Mouse (Mus musculus) 3134 (cell line): Measurements from ENCODE around the gene Pin1rt1.
A peak's percentile ranks its signal among the peaks of the same experiment; 100 is the strongest.

Source experiments
- DNase-seq: peaks from one replicate; pipeline ENCODE4 v3.0.0-alpha.2; 2011; ENCODE audit warnings: low spot score; ENCODE audit not compliant: insufficient read length; ENCODE audit errors: extremely low read depth

Gene Pin1rt1

DNA sequence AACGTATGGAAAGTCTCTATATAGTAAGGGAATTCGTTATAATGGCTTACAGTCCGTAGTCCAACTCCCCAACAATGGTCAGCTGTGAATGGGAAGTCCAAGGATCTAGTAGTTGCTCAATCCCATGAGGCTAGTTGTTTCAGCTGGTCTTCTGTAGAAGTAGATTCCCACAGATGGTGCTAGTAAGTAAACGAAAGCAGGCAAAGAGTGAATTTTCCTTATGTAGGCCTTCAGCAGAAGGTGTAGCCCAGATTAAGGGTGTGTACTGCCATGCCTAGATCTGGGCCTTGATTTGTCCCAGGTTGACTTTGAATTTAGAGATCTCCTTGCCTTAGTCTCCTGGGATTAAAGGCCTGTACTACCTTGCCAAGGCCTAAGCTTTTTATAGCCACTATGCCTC is at the start of gene Pin1rt1:
Pin1rt1 (minus strand) TSS at position 101 of the 400 bp plus-strand sequence.
- no peak for DNase-seq

DNA sequence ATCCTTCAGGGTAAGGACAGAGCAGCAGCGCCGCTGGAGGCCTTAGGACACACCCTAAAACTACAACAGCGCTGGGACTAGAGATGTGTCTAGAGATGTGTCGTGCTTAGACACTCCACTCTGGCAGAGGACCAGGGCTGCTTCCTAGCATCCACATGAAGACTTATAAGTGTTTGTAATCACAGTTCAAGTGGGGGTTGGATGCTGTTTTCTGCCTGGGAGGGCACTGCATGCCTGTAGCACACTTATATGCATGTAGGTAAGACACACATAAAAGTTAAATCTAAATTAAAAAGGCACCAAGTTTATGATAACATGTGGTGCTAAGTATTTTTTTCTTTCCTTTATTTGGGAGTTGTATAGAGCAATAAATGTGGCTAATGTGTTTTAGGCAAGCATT is 47.8 kb upstream of the Pin1rt1 start:
- DNase-seq, result no peak

DNA sequence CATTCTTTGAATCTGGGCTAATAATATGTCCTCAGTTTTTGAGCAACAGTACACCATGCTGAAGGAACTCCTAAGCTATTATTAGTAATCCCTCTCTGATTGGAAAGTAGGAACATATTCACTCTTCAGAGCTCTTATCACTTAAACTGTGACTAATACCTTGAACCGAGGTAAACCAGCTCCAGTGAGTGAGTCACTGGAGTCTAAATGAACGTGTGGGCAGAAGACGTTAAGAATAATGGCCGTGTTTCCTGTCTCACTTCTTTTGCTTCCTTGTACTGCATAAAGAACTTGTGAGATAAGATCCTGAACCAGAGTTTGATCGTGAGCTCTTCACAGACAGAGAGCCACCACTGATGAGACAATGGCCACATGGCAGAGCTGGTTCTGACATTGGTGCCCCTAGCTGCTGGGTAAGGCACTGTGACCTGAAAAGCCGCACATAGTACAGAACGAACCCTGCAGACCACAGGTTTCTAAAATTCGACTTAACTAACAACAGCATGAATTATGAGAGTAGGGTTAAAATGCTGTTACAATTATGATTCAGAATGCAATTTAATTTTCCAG is 47.0 kb upstream of the Pin1rt1 start:
- no peak for DNase-seq

DNA sequence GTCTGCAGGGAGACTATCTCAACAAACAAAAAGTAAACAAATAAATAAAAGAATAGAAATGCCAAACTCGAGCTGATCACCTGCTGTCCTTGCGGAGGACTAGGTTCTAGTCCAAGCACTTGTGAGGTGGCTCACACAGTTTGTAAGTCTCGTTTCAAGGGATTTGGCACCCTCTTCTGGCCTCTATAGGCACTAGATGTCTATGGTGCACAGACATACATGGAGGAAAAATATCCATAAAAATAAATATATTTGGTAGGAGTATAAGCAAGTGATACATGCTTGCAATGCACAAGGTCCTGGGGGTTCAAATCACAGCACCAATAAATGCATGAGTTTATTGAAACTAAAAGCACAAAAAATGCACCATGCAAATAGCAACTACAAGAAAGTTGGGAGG is 34.4 kb upstream of the Pin1rt1 start:
- DNase-seq, result no peak

DNA sequence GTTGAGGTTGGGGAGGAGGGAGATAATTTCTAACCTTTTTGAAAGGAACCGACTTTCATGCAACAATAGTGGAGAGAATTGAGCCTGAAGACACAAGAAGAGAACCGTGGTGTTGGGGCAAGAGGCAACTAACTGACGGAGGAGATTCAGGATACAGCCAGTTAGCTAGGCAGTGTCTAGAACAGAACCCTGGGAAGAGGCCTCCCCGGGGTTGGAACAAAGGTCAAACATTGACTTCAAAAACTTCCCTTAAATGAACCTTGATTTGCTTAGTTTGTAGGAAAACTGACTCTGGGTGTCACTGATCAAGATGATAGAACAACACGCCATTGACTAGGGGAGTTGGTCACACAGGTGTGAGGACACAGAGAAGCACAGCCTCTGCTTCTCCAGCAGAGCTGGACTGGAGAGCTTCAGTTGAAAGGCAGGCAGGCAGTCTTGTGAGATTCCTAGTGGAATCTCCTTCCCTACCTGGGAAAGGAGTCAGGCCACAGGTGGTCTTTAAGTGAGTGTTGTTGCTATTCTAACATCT is 32.5 kb upstream of the Pin1rt1 start:
- DNase-seq, result no peak

DNA sequence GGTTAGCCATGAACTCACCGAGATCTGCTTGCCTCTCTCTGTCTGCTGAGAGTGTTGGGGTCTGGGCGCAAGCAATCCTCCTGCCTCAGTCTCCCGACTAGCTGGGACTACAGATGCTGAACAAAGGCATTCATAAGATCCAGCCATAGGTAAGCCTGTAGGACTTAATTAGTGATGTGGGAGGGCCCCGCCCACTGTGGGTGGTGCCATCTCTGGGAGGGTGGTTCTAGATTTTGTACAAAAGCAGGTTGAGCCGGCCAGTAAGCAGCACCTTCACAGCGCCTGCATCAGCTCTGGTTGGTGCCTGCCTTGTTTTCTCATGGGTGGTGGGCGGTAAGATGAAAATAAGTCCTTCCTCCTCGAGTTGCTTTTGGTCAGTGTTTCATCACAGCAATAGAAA is 30.1 kb upstream of the Pin1rt1 start:
- no peak for DNase-seq

DNA sequence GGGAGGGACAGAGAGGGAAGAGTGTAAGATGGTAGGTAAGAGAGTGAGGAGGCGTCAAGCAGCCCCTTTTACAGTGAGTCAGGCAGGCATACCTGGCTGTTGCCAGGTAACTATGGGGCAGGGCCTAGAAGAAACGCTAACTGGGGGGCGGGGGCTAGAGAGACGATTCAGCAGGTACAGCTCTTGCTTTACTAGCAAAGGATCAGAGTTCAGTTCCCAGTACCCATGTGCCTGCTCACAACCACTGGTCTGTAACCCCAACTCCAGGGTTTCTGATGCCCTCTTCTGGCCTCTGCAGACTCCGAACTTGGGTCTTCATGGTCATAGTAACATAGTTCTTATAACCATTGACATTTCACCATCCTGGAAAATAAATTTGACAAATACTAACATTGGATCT is 27.8 kb upstream of the Pin1rt1 start:
- no peak for DNase-seq

DNA sequence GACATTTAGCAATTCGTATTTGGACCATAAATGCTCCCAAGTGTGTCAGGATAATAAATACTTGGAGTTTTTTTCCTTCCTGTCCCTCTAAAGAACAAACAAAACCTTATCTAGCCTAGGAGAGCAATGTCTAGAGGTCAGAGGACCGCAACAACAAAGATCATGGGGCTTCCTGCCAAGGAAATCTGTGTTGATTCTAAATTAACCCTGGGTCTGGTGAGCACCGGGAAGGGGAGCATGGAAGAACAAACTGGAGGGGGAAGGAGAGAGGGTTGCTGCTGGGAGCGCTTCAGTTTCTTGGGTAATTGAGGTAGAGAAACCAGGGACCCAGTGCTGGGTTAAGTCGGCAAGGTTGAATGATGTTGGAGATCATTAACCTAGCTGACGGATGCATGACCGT is 27.0 kb upstream of the Pin1rt1 start:
- DNase-seq, result no peak

DNA sequence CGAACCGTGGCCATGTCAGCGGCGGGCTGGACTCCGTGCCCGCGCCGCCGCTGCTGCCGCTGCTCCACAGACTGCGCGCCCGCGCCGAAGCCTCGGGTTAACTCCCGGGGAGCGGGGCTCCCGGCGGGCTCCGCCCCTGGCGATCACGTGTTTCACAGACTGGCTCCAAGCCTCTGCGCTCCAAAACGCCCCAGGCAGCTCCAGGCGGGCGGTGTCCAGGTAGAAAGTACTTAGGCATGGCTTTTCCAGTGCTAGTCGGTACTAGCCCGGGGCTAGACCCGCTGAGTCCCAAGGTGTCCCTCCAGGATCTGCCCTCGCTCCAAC is 26.5 kb upstream of the Pin1rt1 start, which contains the start of gene Depdc7:
Depdc7 (minus strand) TSS at position 138 of the 324 bp plus-strand sequence.
- peak; percentile 92 for DNase-seq

DNA sequence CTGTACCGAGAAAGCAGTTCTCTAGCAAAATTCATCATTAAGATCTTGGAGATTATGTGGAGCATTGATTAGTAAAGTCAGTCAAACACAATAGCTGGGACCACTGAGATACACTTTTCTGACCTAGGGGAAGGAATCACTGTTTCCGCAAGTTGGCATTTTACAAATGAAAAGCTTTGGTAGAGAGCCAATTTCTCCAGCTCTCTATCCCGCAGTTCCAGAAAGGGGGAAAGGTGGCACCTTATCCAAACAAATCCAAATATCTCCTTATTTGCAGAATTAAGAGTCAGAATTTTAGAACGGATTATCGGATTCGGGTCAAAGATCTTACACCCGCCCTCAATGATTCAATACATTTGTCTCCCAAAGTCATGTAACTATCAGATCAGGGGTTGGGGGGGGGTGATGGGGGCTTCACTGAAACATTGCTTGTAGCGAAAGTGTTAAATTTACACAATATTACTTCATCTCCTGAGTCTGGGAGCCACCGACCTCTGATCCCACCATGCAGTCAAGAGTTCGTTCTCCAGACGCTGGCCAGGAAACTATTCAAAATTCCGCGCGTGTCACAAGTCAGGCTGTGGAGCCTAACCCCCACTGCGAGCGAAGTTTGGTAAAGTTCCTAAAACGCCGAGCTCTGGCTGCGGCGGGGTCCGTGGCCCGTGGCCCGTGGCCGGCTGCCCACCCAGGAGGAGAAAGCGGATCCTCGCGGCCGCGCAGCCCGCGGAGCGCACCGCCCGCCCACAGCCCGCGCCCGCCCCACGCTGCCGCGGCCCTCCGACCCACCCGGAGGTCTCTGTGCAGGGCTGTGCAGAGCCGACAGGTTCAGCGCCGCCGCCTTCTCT is 25.9 kb upstream of the Pin1rt1 start:
- no peak for DNase-seq

DNA sequence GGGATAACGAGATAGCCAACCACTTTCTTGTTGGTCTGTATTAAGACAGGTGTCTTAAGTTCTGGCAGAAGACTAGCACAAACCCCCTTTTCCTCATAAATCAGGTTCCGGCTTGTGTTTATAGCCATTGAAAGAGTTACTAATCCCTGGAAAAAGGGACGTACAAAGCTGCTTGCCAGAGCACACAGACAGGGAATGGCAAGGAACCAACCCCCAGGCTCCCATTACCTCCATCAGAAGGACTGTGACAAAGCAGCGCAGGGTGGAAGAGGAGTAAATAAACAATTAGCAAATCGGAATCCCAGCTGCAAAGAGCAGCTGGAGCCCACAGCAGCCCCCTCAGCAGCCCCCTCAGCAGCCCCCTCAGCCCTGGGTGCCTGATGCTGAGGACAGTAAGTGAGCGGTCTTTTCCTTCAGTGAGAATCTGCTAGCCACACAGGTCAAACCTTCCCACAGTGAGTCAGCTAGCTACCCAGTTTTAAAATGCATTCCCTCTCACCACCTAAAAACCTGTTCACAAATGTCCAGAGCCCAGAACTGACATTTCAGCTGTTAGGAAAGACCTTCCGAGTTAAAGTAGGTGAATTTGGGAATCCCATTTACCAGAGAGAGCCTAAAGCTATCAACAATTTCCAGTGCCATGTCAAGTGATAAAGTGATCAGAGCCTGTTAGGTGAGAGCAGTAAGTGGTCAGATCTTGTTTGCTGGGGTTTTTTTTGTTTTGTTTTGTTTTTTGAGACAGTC is 25.0 kb upstream of the Pin1rt1 start:
- DNase-seq, result peak; percentile 47

DNA sequence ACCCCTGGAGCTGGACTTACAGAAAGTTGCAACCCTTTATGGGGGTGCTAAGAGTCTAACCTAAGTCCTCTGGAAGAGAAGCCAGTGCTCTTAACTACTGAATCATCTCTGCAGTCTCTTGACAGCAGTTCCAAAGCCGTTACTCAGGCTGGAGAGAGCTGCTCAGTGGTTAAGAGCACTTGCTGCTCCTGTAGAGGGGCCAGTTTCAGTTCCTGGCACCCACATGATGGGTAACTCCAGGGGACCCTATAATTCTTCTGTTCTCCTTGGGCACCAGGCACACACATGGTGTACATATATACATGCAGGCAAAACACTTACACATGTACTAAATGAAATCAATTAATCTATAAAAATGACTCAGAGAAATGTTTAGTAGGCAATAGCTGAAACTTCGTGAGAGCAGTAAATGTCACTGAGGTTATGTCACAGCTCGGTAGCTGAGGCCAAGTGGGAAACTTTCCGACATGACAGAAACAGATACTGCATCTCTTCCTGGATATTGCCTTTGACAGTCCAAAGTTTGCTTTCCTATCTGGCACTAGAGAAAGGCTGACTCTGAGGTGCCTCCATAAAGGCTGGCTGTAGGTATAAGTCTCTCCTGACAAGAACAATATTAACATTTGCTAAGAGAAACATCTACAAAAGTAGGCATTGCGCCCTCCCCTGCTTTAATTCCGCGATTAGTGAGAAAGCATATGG is 24.2 kb upstream of the Pin1rt1 start:
- no peak for DNase-seq

DNA sequence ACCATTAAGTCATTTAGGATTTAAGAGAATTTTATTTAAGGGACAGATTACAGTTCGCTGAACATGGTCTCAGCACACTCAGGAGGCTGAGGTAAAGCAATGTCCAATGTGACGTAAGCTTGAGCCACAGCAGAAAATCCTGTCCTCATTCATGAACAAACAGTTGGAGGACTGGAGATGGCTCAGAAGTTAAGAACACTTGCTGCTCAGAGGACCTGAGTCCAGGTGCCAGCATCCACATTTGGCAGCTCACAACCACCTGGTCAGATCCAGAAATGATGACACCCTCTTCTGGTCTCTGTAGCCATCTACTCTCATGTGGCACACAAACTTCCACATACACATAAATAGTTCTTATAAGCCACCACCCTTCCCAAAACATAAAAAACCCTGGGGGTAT is 23.5 kb upstream of the Pin1rt1 start:
- no peak for DNase-seq

DNA sequence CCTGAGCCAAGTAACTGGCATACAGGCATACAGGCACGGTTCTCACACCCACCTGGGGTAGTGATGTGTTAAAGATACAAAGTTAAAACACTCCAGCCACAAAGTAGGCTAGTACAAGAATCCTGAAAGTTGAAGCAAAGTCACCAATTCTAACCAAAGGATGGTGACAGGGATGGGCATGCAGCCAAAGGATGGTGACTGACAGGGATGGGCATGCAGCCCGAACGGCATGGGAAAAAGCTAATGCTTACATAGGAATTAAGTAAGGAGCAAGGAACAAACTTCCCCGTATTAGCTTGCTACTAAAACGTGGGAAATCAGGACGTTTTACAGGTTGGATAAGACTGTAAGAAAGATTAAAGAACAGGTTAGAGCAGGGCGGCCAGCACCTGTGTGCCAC is 20.1 kb upstream of the Pin1rt1 start:
- peak; percentile 59 for DNase-seq

DNA sequence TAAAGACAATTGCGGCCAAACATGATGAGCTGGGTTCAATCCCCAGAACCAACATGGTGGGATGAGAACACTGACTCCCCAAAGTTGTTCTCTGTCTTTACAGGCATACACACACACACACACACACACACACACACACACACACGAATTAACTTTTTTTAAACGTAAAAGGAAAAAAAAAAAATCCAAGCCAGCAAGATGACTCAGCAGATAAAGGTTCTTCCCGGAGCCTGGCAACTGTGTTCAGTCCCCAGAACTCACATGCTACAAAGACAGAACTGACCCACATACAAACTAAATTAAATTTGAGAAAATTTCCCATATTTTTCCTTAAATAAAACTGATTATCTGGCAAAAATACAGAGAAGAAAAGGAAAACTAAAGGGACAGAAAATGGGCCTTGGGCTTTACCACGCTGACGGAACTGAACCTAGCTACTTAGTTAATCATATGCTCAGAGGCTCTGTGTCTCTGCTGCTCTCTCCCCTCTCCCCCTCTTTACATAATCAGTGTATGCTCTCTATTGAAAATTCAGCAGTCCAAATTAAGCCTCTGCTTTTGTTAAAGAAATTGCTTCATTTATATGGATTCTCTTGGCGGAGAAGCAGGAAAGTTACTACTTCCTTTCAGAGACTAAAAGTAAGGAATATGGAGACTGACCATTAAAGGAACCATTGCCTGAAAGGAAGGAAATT is 16.5 kb upstream of the Pin1rt1 start:
- DNase-seq, result no peak

DNA sequence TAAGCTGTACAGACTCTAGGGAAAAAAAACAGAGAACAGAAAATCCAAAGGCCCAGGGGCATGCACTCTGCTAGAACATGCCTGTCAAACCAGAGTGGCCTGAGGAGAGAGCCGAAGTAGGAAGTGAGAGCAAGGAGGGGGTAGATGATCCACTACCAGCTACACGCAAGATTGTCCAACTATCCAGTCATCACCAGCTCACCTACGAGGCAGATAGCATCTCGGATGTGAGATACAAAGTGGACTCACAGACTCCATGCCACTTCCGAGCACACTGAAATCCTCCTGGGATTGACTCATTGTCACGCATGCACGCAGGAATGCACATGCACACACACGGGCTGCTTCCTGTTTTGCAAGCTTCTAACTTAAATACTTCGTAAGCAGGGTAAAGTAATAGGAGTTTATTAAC is 15.9 kb upstream of the Pin1rt1 start:
- peak; percentile 58 for DNase-seq

DNA sequence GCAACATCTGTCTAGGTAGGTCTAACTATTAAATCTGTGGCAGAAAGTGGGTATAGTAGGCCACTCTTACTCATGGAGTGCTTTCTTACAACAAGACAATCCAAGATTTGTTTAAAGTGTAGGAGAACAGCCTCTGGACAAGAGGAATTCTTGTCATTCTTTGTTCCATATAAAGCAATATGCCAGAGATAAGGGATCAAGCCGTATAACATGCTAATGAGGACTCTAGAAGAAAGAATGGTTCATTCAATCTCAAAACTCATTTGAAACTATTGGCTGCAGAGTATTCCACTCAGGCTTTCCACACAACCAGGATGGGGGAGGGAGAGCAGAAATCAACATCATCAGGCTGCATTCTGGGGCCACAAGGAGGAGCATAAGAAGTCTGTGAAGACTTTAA is 11.2 kb upstream of the Pin1rt1 start:
- DNase-seq, result no peak

DNA sequence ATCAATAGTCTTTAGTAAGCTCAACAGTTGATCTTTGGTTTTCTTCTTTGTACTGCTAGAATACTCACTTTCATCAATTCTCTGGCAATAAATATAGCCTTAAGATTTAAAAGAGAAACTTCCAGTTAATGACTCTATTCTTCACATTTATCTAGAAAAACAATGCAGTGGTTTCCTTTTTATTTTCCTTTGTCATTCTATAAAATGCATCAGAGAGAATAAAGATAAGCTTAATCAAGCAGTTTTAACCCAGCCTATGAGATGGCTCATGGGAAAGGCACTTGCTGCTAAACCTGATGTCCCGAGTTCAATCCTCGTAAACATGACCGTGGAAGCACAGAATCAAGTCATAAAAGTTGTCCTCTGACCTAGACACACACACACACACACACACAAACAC is 5.8 kb upstream of the Pin1rt1 start:
- DNase-seq, result no peak

DNA sequence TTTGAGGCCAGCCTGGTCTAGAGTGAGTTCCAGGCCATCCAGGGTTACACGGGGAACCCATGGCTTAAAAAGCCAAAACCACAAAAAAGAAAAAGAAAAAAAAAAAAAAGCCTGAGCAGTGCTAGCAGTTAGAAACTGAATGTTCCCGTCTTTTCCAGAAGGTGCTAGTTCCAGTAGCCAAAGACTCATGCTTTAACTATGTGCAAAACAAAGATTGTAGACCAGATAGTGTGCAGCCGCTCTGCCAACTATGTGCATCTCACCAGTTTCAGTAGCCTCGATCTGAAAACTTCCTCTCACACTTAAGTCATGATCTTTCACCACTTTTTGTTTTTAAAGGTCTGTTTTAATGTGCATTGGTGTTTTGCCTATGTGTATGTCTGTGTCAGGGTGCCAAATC is 1.6 kb upstream of the Pin1rt1 start:
- DNase-seq, result peak; percentile 40

DNA sequence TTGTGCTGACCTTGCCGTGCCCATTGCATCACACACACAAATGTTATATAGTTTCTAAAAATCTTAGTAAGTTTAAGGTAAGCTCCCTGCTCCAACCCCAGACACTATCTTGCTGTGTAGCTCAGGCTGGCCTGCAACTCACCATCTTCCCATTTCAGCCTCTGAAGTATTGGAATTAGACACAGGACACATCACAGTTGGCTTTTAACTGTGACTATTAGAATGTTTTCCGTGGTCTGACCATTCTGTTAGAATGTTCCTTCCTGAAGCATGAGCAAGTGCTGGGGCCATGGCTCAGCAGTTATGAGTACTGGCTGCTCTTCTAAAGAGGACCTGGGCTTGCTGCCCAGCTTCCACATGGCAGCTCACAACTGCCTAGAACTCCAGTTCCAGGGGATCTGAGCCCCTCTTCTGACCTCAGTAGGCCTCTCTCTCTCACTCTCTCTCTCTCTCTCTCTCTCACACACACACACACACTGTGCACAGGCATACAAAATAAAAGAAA is 1.1 kb upstream of the Pin1rt1 start:
- peak; percentile 36 for DNase-seq
